Mouse (Mus musculus) neural tube, embryonic 14.5 days (tissue): ENCODE data around the gene Arhgef26. TPM values are rescaled to one million over a fixed set of nuclear protein-coding genes. Genes with fewer than 3 reads are reported as not detected.

ENCODE experiments used
- ATAC-seq: fragments of 200-750 bp; cut with Nextera tagmentation; 2 replicates; pipeline ENCODE4 v1.8.0; 2017; ENCODE audit warnings: low read depth, mild to moderate bottlenecking, moderate TSS enrichment, moderate library complexity
- H3K27ac ChIP-seq: fragments of 300-500 bp; sonication (generic); 2 replicates; pipeline ENCODE4 v1.5.1; 2014; ENCODE audit warnings: low read depth, mild to moderate bottlenecking, control low read depth, low read length, moderate library complexity, mixed read lengths
- H3K27me3 ChIP-seq: fragments of 300-500 bp; sonication (generic); 2 replicates; pipeline ENCODE4 v1.6.1; 2014; ENCODE audit warnings: low read length; ENCODE audit not compliant: control insufficient read depth, insufficient read depth
- H3K36me3 ChIP-seq: fragments of 300-500 bp; sonication (generic); 2 replicates; pipeline ENCODE4 v1.6.1; 2014; ENCODE audit warnings: low read length, mixed read lengths; ENCODE audit not compliant: control insufficient read depth, insufficient read depth
- H3K4me1 ChIP-seq: fragments of 300-500 bp; sonication (generic); 2 replicates; pipeline ENCODE4 v1.6.1; 2014; ENCODE audit warnings: low read length; ENCODE audit not compliant: control insufficient read depth, insufficient read depth
- H3K4me2 ChIP-seq: fragments of 300-500 bp; sonication (generic); 2 replicates; pipeline ENCODE4 v1.6.1; 2014; ENCODE audit warnings: mild to moderate bottlenecking, low read depth, low read length, control low read depth
- H3K4me3 ChIP-seq: fragments of 300-500 bp; sonication (generic); 2 replicates; pipeline ENCODE4 v1.5.1; 2014; ENCODE audit warnings: low read depth, low read length, control low read depth, mixed read lengths
- H3K9ac ChIP-seq: fragments of 300-500 bp; sonication (generic); replicated peaks from 2 replicates; pipeline ENCODE4 v1.6.1; 2014; ENCODE audit warnings: low read depth, mild to moderate bottlenecking, control low read depth, low read length, mixed read lengths
- H3K9me3 ChIP-seq: fragments of 300-500 bp; sonication (generic); 2 replicates; pipeline ENCODE4 v1.6.1; 2016; ENCODE audit warnings: low read length; ENCODE audit not compliant: control insufficient read depth
- WGBS: fragments of 180-500 bp; shearing (Covaris S2); extraction: QIAGEN DNeasy Blood & Tissue Kit; methylation state at CpG from one replicate; pipeline ENCODE4 v1.1.7; 2014; 5-methylcytosine and 5-hydroxymethylcytosine counted together
- polyA plus RNA-seq: library from polyadenylated mRNA; unstranded; fragments of >200 nt; fragmentation: Nextera tagmentation; extraction: Ambion mirVana; gene quantifications from 2 replicates; pipeline ENCODE4 v1.2.1, GENCODE M21; 2014

Arhgef26 gene
- polyA plus RNA-seq, 1 experiment from 2014 or later, result 11.7 TPM

- H3K9ac ChIP-seq, result no peak overlapping the region
- H3K4me3 ChIP-seq, result no peak overlapping the region
- WGBS, result 23% methylated on average over 3 of the region's 3 CpGs
- peak; percentile 31; the same call in 1 of the 2 replicates for ATAC-seq
- H3K27ac ChIP-seq, result peak overlapping the region; percentile 31; the same call in 1 of the 2 replicates
- H3K36me3 ChIP-seq, result no peaks in the 10 kb centered on the region
- H3K4me2 ChIP-seq, result no peak overlapping the region
- no peaks in the 10 kb centered on the region for H3K27me3 ChIP-seq
- no peaks in the 10 kb centered on the region for H3K9me3 ChIP-seq
- peaks cover 4% of the 10 kb centered on the region; the same call in 1 of the 2 replicates for H3K4me1 ChIP-seq
These were observed 116.0 kb downstream of the Arhgef26 start for GRCm38 (mm10) chr3:62454096-62454495.

GRCm38 (mm10) chr3:62455854-62456253 lies 117.7 kb downstream of the Arhgef26 start:
- WGBS, result 39% methylated on average over 1 of the region's 1 CpGs
- H3K4me2 ChIP-seq, result no peak overlapping the region
- peak; percentile 71 for ATAC-seq
- H3K9me3 ChIP-seq, result no peaks in the 10 kb centered on the region
- H3K4me3 ChIP-seq, result no peak overlapping the region
- no peak overlapping the region for H3K27ac ChIP-seq
- H3K36me3 ChIP-seq, result 0 out of 2 replicates have a peak, but pooled peaks cover 10% of the 10 kb centered on the region
- H3K4me1 ChIP-seq, result peaks cover 4% of the 10 kb centered on the region; the same call in 1 of the 2 replicates
- no peaks in the 10 kb centered on the region for H3K27me3 ChIP-seq
- no peak overlapping the region for H3K9ac ChIP-seq

- H3K4me2 ChIP-seq, result no peak overlapping the region
- peak; percentile 81 for ATAC-seq
- H3K27ac ChIP-seq, result no peak overlapping the region
- no peaks in the 10 kb centered on the region for H3K9me3 ChIP-seq
- peaks cover 18% of the 10 kb centered on the region; the same call in 1 of the 2 replicates for H3K36me3 ChIP-seq
- no peaks in the 10 kb centered on the region for H3K27me3 ChIP-seq
- 40% methylated on average over 6 of the region's 6 CpGs for WGBS
- no peak overlapping the region for H3K4me3 ChIP-seq
- H3K9ac ChIP-seq, result no peak overlapping the region
- peaks cover 4% of the 10 kb centered on the region; the same call in 1 of the 2 replicates for H3K4me1 ChIP-seq
These were observed 120.3 kb downstream of the Arhgef26 start for GRCm38 (mm10) chr3:62458284-62459013.

GRCm38 (mm10) chr3:62459483-62459882 lies 121.3 kb downstream of the Arhgef26 start:
- Histone ChIP-seq H3K27ac (no peak overlapping the region), H3K4me1 (no peaks in the 10 kb centered on the region), H3K9ac (no peak overlapping the region), H3K4me2 (no peak overlapping the region), H3K36me3 (peaks cover 25% of the 10 kb centered on the region; the same call in 1 of the 2 replicates), H3K4me3 (no peak overlapping the region), H3K9me3 (no peaks in the 10 kb centered on the region), H3K27me3 (no peaks in the 10 kb centered on the region)
- ATAC-seq, result no peak
- WGBS, result 77% methylated on average over 6 of the region's 6 CpGs

GRCm38 (mm10) chr3:62464276-62464675 lies 126.1 kb downstream of the Arhgef26 start:
- no peak for ATAC-seq
- Histone ChIP-seq H3K9me3 (no peaks in the 10 kb centered on the region), H3K9ac (no peak overlapping the region), H3K4me1 (no peaks in the 10 kb centered on the region), H3K4me2 (no peak overlapping the region), H3K36me3 (peaks cover 54% of the 10 kb centered on the region; the same call in 1 of the 2 replicates), H3K4me3 (no peak overlapping the region), H3K27me3 (no peaks in the 10 kb centered on the region), H3K27ac (no peak overlapping the region)
- 90% methylated on average over 3 of the region's 3 CpGs for WGBS

GRCm38 (mm10) chr3:62470179-62470578 lies 132.0 kb downstream of the Arhgef26 start:
- no peak for ATAC-seq
- no peaks in the 10 kb centered on the region for H3K9me3 ChIP-seq
- no peaks in the 10 kb centered on the region for H3K4me1 ChIP-seq
- no peak overlapping the region for H3K9ac ChIP-seq
- H3K4me3 ChIP-seq, result no peak overlapping the region
- no peak overlapping the region for H3K27ac ChIP-seq
- H3K4me2 ChIP-seq, result no peak overlapping the region
- peaks cover 57% of the 10 kb centered on the region for H3K36me3 ChIP-seq
- 96% methylated on average over 1 of the region's 1 CpGs for WGBS
- no peaks in the 10 kb centered on the region for H3K27me3 ChIP-seq

- no peak overlapping the region for H3K27ac ChIP-seq
- H3K4me3 ChIP-seq, result no peak overlapping the region
- no peak overlapping the region for H3K4me2 ChIP-seq
- H3K27me3 ChIP-seq, result no peaks in the 10 kb centered on the region
- H3K36me3 ChIP-seq, result peaks cover 30% of the 10 kb centered on the region
- H3K9ac ChIP-seq, result no peak overlapping the region
- WGBS, result 94% methylated on average over 2 of the region's 2 CpGs
- no peaks in the 10 kb centered on the region for H3K9me3 ChIP-seq
- no peaks in the 10 kb centered on the region for H3K4me1 ChIP-seq
- no peak for ATAC-seq
These were observed 146.2 kb downstream of the Arhgef26 start for GRCm38 (mm10) chr3:62484340-62484739.

- WGBS, result 89% methylated on average over 6 of the region's 6 CpGs
- ATAC-seq, result no peak
- H3K4me1 ChIP-seq, result no peaks in the 10 kb centered on the region
- H3K36me3 ChIP-seq, result peaks cover 40% of the 10 kb centered on the region
- no peak overlapping the region for H3K4me2 ChIP-seq
- no peaks in the 10 kb centered on the region for H3K9me3 ChIP-seq
- no peak overlapping the region for H3K4me3 ChIP-seq
- no peak overlapping the region for H3K27ac ChIP-seq
- no peaks in the 10 kb centered on the region for H3K27me3 ChIP-seq
- no peak overlapping the region for H3K9ac ChIP-seq
These were observed 154.4 kb downstream of the Arhgef26 start for GRCm38 (mm10) chr3:62492568-62492967.

GRCm38 (mm10) chr3:62499327-62499726 lies 161.2 kb downstream of the Arhgef26 start:
- Histone ChIP-seq H3K36me3 (peaks cover 34% of the 10 kb centered on the region), H3K4me2 (no peak overlapping the region), H3K4me3 (no peak overlapping the region), H3K4me1 (no peaks in the 10 kb centered on the region), H3K27me3 (no peaks in the 10 kb centered on the region), H3K9ac (no peak overlapping the region), H3K27ac (no peak overlapping the region), H3K9me3 (no peaks in the 10 kb centered on the region)
- 77% methylated on average over 4 of the region's 4 CpGs for WGBS
- ATAC-seq, result no peak
